Comparison of ENCODE assay signal across 9 mouse cellular contexts in genomic region chr9:122864848-122865247, GRCm38 (mm10). TPM values are rescaled to one million over a fixed set of nuclear protein-coding genes. Genes with fewer than 3 reads are reported as not detected.
A peak's percentile ranks its signal among the peaks of the same experiment; 100 is the strongest.
DNase-seq lines count a peak whose midpoint lies in the region; ATAC-seq and TF ChIP-seq lines count a peak whose summit lies in the region.
"Had no signal": no experiment of that assay in that cellular context is flagged by ENCODE, and none has a peak within 500 bp of the region (broad histone marks: within the 10 kb centered on the region; RNA-seq: fewer than 3 reads in every experiment).

No protein-coding gene starts in this region.

- peaks cover 29% of the 10 kb centered on the region for H3K36me3 ChIP-seq in heart, postnatal 0 days (replicated peaks; ENCODE audit: control insufficient read depth, insufficient read depth, low read length)
- peaks cover 24% of the 10 kb centered on the region for H3K36me3 ChIP-seq in hindbrain, embryonic 11.5 days (ENCODE audit: control insufficient read depth, insufficient read depth, low read length)
- H3K36me3 ChIP-seq in midbrain, embryonic 13.5 days = peaks cover 27% of the 10 kb centered on the region

- no peak for DNase-seq in heart, postnatal 0 days (ENCODE audit: low spot score)
- DNase-seq in heart, adult 18-20 months = no peak
- DNase-seq in MN1 (ENCODE audit: low spot score) = peak; percentile 9
- DNase-seq in hindbrain, embryonic 11.5 days (ENCODE audit: low spot score) = no peak
- no peak for DNase-seq in frontal cortex, postnatal 10 days (ENCODE audit: low spot score in 2 of 2)
- DNase-seq in cerebellum, adult 18-20 months = no peak
- no peak for DNase-seq in gastrocnemius, postnatal 10 days
- DNase-seq: kidney, adult 9 months had no signal

- H3K9me3 ChIP-seq in heart, postnatal 0 days (replicated peaks; ENCODE audit: control insufficient read depth, low read length) = peaks cover 26% of the 10 kb centered on the region
- H3K9me3 ChIP-seq in hindbrain, embryonic 11.5 days (ENCODE audit: control insufficient read depth, low read length) = no peaks in the 10 kb centered on the region; the same call in 1 of the 2 replicates
- peaks cover 15% of the 10 kb centered on the region; the same call in 1 of the 2 replicates for H3K9me3 ChIP-seq in midbrain, embryonic 13.5 days

- H3K27me3 ChIP-seq in heart, postnatal 0 days (ENCODE audit: control insufficient read depth, insufficient read depth, low read length) = no peaks in the 10 kb centered on the region
- no peaks in the 10 kb centered on the region for H3K27me3 ChIP-seq in hindbrain, embryonic 11.5 days (ENCODE audit: control insufficient read depth, insufficient read depth, low read length)
- peaks cover 1% of the 10 kb centered on the region; the same call in 1 of the 2 replicates for H3K27me3 ChIP-seq in midbrain, embryonic 13.5 days

- H3K4me2 ChIP-seq in heart, postnatal 0 days (ENCODE audit: low read depth, low read length) = peak overlapping the region; percentile 72
- H3K4me2 ChIP-seq in hindbrain, embryonic 11.5 days (replicated peaks; ENCODE audit: low read depth, low read length) = peak overlapping the region; percentile 44
- peak overlapping the region; percentile 76 for H3K4me2 ChIP-seq in midbrain, embryonic 13.5 days (replicated peaks)

- TF ChIP-seq CTCF in heart, postnatal 0 days (IDR thresholded peaks at IDR 0.05; ENCODE audit: low read depth) = no peak

- ATAC-seq in heart, postnatal 0 days (ENCODE audit: insufficient read depth, low read depth) = no peak
- no peak for ATAC-seq in hindbrain, embryonic 11.5 days (ENCODE audit: low FRiP score)
- no peak for ATAC-seq in midbrain, embryonic 13.5 days

- peak overlapping the region; percentile 80 for H3K9ac ChIP-seq in heart, postnatal 0 days (replicated peaks; ENCODE audit: low read depth, low read length)
- H3K9ac ChIP-seq in hindbrain, embryonic 11.5 days (ENCODE audit: low read depth, low read length) = peak overlapping the region; percentile 32; the same call in 1 of the 2 replicates
- H3K9ac ChIP-seq in midbrain, embryonic 13.5 days (replicated peaks) = peak overlapping the region; percentile 89

- no peak overlapping the region; the same call in 1 of the 2 replicates for H3K27ac ChIP-seq in heart, postnatal 0 days (ENCODE audit: low read depth)
- no peak overlapping the region for H3K27ac ChIP-seq in hindbrain, embryonic 11.5 days (ENCODE audit: low read depth, low read length)
- no peak overlapping the region for H3K27ac ChIP-seq in midbrain, embryonic 13.5 days

- no peak for TF ChIP-seq EP300 in heart, postnatal 0 days (IDR thresholded peaks at IDR 0.05; ENCODE audit: low read depth)

- H3K4me3 ChIP-seq in heart, postnatal 0 days (ENCODE audit: low read depth, low read length) = peak overlapping the region; percentile 75
- peak overlapping the region; percentile 83 for H3K4me3 ChIP-seq in hindbrain, embryonic 11.5 days (ENCODE audit: low read depth, low read length)
- peak overlapping the region; percentile 94 for H3K4me3 ChIP-seq in midbrain, embryonic 13.5 days (replicated peaks)

- peaks cover 21% of the 10 kb centered on the region for H3K4me1 ChIP-seq in heart, postnatal 0 days (ENCODE audit: control insufficient read depth, insufficient read depth)
- H3K4me1 ChIP-seq in hindbrain, embryonic 11.5 days (replicated peaks; ENCODE audit: control insufficient read depth, insufficient read depth, low read length) = no peaks in the 10 kb centered on the region
- H3K4me1 ChIP-seq in midbrain, embryonic 13.5 days (replicated peaks) = peaks cover 21% of the 10 kb centered on the region

- WGBS in heart, postnatal 0 days = 55% methylated on average over 3 of the region's 3 CpGs
- 72% methylated on average over 3 of the region's 3 CpGs for WGBS in hindbrain, embryonic 11.5 days
- 58% methylated on average over 3 of the region's 3 CpGs for WGBS in midbrain, embryonic 13.5 days

RNA-seq across cellular contexts. Expression of gene Zfp445, which starts 1.0 kb away (rescaled TPM):
- 51.3 and 72.3 TPM in 2 replicates for total RNA-seq in heart, postnatal 0 days (2014; rRNA removed; ENCODE audit: low replicate concordance)
- polyA plus RNA-seq in heart, postnatal 0 days (2015; fragmentation: Nextera tagmentation; extraction: Ambion mirVana) = 19.0 and 24.6 TPM in 2 replicates
- total RNA-seq in heart, adult 18-20 months (2021) = 10 to 100 TPM; 55.1 to 62.7 TPM
- polyA plus RNA-seq in hindbrain, embryonic 11.5 days (2014; fragmentation: Nextera tagmentation; extraction: Ambion mirVana) = 75.0 and 77.3 TPM in 2 replicates
- 109 and 116 TPM in 2 replicates for polyA plus RNA-seq in midbrain, embryonic 13.5 days (2015; fragmentation: Nextera tagmentation; extraction: Ambion mirVana)
- total RNA-seq in gastrocnemius, postnatal 10 days (2021) = 10 to 100 TPM; 46.6 to 60.7 TPM

RNA-seq across cellular contexts. Expression of gene Zkscan7, which starts 20.6 kb away (rescaled TPM):
- total RNA-seq in heart, postnatal 0 days (2014; rRNA removed; ENCODE audit: low replicate concordance) = 3.9 and 5.4 TPM in 2 replicates
- polyA plus RNA-seq in heart, postnatal 0 days (2015; fragmentation: Nextera tagmentation; extraction: Ambion mirVana) = 1.4 and 1.5 TPM in 2 replicates
- total RNA-seq in heart, adult 18-20 months (2021) = 1 to 10 TPM; 6.3 to 6.8 TPM
- polyA plus RNA-seq in hindbrain, embryonic 11.5 days (2014; fragmentation: Nextera tagmentation; extraction: Ambion mirVana) = 3.7 and 3.9 TPM in 2 replicates
- 4.7 TPM in 2 replicates for polyA plus RNA-seq in midbrain, embryonic 13.5 days (2015; fragmentation: Nextera tagmentation; extraction: Ambion mirVana)
- 1 to 10 TPM; 4.9 to 6.1 TPM for total RNA-seq in gastrocnemius, postnatal 10 days (2021)

RNA-seq across cellular contexts. Expression of gene Gm35549, which starts 21.0 kb away (rescaled TPM):
- total RNA-seq in heart, postnatal 0 days (2014; rRNA removed; ENCODE audit: low replicate concordance) = not detected in 2 replicates
- polyA plus RNA-seq in heart, postnatal 0 days (2015; fragmentation: Nextera tagmentation; extraction: Ambion mirVana) = 0.20 TPM in 1 of 2 replicates, not detected in the other
- total RNA-seq in heart, adult 18-20 months (2021) = not detected
- 0.62 TPM in 1 of 2 replicates, not detected in the other for polyA plus RNA-seq in hindbrain, embryonic 11.5 days (2014; fragmentation: Nextera tagmentation; extraction: Ambion mirVana)
- polyA plus RNA-seq in midbrain, embryonic 13.5 days (2015; fragmentation: Nextera tagmentation; extraction: Ambion mirVana) = 0.28 TPM in 1 of 2 replicates, not detected in the other
- not detected for total RNA-seq in gastrocnemius, postnatal 10 days (2021)

RNA-seq across cellular contexts. Expression of gene Zfp105, which starts 58.0 kb away (rescaled TPM):
- 2.2 and 6.9 TPM in 2 replicates for total RNA-seq in heart, postnatal 0 days (2014; rRNA removed; ENCODE audit: low replicate concordance)
- 7.2 and 7.8 TPM in 2 replicates for polyA plus RNA-seq in heart, postnatal 0 days (2015; fragmentation: Nextera tagmentation; extraction: Ambion mirVana)
- total RNA-seq in heart, adult 18-20 months (2021) = 1 to 10 TPM; 1.0 to 1.1 TPM
- polyA plus RNA-seq in hindbrain, embryonic 11.5 days (2014; fragmentation: Nextera tagmentation; extraction: Ambion mirVana) = 34.8 and 37.3 TPM in 2 replicates
- 31.0 and 32.4 TPM in 2 replicates for polyA plus RNA-seq in midbrain, embryonic 13.5 days (2015; fragmentation: Nextera tagmentation; extraction: Ambion mirVana)
- total RNA-seq in gastrocnemius, postnatal 10 days (2021) = 1 to 10 TPM; 4.6 to 6.3 TPM

RNA-seq across cellular contexts. Expression of gene Tcaim, which starts 59.5 kb away (rescaled TPM):
- total RNA-seq in heart, postnatal 0 days (2014; rRNA removed; ENCODE audit: low replicate concordance) = 4.0 and 6.5 TPM in 2 replicates
- polyA plus RNA-seq in heart, postnatal 0 days (2015; fragmentation: Nextera tagmentation; extraction: Ambion mirVana) = 9.8 and 10.0 TPM in 2 replicates
- 10 to 100 TPM; 45.2 to 47.6 TPM for total RNA-seq in heart, adult 18-20 months (2021)
- 6.5 and 7.6 TPM in 2 replicates for polyA plus RNA-seq in hindbrain, embryonic 11.5 days (2014; fragmentation: Nextera tagmentation; extraction: Ambion mirVana)
- polyA plus RNA-seq in midbrain, embryonic 13.5 days (2015; fragmentation: Nextera tagmentation; extraction: Ambion mirVana) = 8.1 and 8.2 TPM in 2 replicates
- total RNA-seq in gastrocnemius, postnatal 10 days (2021) = 10 to 100 TPM; 21.9 to 25.0 TPM

Comparison
In these comparisons a context has a peak if more than half of its experiments do, and no peak if none do; other contexts are left out.
1. H3K9ac ChIP-seq: peak in every context shown above with its lines; median percentile 89 in midbrain, embryonic 13.5 days; 80 in heart, postnatal 0 days; 32 in hindbrain, embryonic 11.5 days.